Mouse (Mus musculus) MN1 (cell line): ENCODE measurements around the gene Eras.
"Not testable (repeated sequence)": the region's sequence is repeated elsewhere in the genome, so short reads cannot be mapped to it uniquely, and the experiment has no call there.

Experiments
- DNase-seq: peaks from one replicate; pipeline ENCODE4 v3.0.0-alpha.2; 2016; ENCODE audit warnings: low spot score

Gene Eras

GRCm38 (mm10) chrX:7910473-7910872 is 17.9 kb downstream of the Eras start:
- DNase-seq: peak; percentile 37

DNA sequence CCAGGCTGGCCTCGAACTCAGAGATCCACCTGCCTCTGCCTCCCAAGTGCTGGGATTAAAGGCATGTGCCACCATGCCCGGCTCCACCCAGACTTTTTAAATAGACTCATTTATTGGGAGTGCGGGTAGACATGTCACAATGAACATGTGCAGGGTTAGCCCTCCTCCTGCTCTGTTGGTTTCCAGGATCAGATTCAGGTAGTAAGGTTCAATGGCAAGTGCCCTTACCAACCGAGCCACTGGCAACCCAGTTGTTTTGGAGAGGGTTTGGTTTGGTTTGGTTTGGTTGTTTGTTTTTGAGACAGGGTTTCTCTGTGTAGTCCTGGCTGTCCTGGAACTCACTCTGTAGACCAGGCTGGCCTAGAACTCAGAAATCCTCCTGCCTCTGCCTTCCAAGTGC is 19.2 kb downstream of the Eras start, which contains the start of gene Gm10490:
TSS of gene Gm10490 (plus strand) at position 301 of the 400 bp plus-strand sequence.
- DNase-seq: not testable (repeated sequence)

GRCm38 (mm10) chrX:7907735-7908134 is 20.7 kb downstream of the Eras start, which contains the start of gene Gm10491:
TSS of gene Gm10491 (minus strand) at chrX:7907835.
- DNase-seq: no peak

DNA sequence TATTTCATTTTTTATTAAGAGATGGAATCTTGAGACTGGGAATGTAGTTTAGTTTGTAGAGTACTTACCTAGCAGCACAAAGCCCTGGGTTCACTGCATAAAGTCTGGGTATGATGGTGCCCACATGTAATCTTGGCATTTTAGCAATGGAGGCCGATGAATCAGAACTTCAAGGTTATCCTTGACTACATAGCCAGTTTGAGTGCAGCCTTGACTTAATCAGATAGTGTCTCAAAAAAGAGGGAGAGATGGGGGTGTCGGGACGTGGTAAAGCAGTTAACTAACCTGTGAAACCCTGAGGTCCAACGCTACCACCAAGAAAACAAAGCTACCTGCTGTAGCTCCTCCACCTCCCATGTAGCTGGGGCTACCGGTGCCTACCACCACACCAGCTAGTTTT is 24.0 kb downstream of the Eras start:
- no peak for DNase-seq

- DNase-seq: peak; percentile 95
Measured at GRCm38 (mm10) chrX:7898880-7899874, 29.2 kb downstream of the Eras start, which contains the start of the genes Pqbp1 and Timm17b. TSS of gene Pqbp1 (minus strand) at chrX:7899269. TSS of gene Timm17b (plus strand) at chrX:7899357.

- DNase-seq: no peak
Measured at GRCm38 (mm10) chrX:7898211-7898610, 30.2 kb downstream of the Eras start.

GRCm38 (mm10) chrX:7883841-7884567 is 44.4 kb downstream of the Eras start, which contains the start of gene Slc35a2:
TSS of gene Slc35a2 (plus strand) at chrX:7884028.
- DNase-seq: peak; percentile 94

DNA sequence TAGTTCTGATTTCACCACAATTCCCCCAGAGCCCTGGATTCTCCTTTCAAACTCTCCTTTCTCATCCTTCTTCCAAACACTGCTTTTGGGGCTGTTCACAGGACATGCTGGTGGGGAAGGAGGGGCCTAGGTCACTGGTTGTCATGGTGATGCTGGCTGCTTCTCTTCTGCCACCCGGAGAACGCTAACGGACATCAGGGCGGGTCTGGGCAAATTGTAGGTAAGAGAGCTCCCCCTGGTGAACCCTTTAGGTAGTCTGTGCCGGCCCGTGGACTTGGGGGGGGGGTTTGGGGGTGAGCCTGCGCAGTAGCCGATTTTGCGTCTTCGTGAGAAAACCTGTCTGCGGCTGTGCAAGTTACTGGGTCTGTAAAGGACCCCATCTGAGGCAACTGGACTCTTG is 48.6 kb downstream of the Eras start:
- peak; percentile 88 for DNase-seq

DNA sequence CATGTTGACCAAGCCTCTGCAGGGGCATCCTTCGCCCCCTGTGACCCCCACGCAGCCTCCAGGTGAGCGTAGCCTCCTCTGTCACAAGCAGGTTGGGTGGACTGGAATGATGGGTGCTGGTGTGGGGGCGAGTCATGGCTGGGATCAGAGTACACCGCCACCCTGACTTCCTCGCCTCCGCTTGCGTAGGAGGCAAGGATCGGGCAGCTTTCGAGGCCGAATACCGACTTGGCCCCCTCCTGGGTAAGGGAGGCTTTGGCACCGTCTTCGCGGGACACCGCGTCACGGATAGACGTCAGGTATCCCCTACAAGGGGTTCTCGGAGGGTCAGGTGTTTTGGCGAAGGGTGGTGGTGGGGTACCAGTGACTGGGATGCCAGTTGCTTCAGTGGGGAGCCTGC is 49.9 kb downstream of the Eras start:
- peak; percentile 34 for DNase-seq

- DNase-seq: peak; percentile 89
Measured at GRCm38 (mm10) chrX:7878007-7878419, 50.4 kb downstream of the Eras start, which contains the start of gene Pim2. TSS of gene Pim2 (plus strand) at chrX:7878262.
